Mouse (Mus musculus): ENCODE measurements around the gene Serf2. TPM values are rescaled to one million over a fixed set of nuclear protein-coding genes. Genes with fewer than 3 reads are reported as not detected.

Gene Serf2
- polyA plus RNA-seq, 1 experiment from 2014 or later = 267 TPM

- 98% methylated on average over 1 of the region's 1 CpGs for WGBS
- H3K9ac ChIP-seq = no peak overlapping the region
- no peak for ATAC-seq (replicated peaks)
Measured at GRCm38 (mm10) chr2:121434854-121435253, 14.1 kb upstream of the Serf2 start.

GRCm38 (mm10) chr2:121439746-121440145 is 9.2 kb upstream of the Serf2 start:
- peaks cover 35% of the 10 kb centered on the region for H3K36me3 ChIP-seq (replicated peaks)
- peaks cover 16% of the 10 kb centered on the region for H3K27me3 ChIP-seq (replicated peaks)
- WGBS = 82% methylated on average over 4 of the region's 4 CpGs
- no peak overlapping the region for H3K4me2 ChIP-seq
- no peak overlapping the region for H3K27ac ChIP-seq
- ATAC-seq (replicated peaks) = no peak
- peaks cover 14% of the 10 kb centered on the region for H3K4me1 ChIP-seq
- no peak overlapping the region for H3K9ac ChIP-seq
- no peaks in the 10 kb centered on the region for H3K9me3 ChIP-seq
- no peak overlapping the region for H3K4me3 ChIP-seq

More at GRCm38 (mm10) chr2:121434854-121435253, 14.1 kb upstream of the Serf2 start:
- H3K27ac ChIP-seq = no peak overlapping the region
- H3K4me1 ChIP-seq = no peaks in the 10 kb centered on the region
- H3K9me3 ChIP-seq = no peaks in the 10 kb centered on the region
- H3K4me3 ChIP-seq = no peak overlapping the region
- peaks cover 69% of the 10 kb centered on the region for H3K36me3 ChIP-seq (replicated peaks)
- no peaks in the 10 kb centered on the region for H3K27me3 ChIP-seq (replicated peaks)
- no peak overlapping the region for H3K4me2 ChIP-seq

DNA sequence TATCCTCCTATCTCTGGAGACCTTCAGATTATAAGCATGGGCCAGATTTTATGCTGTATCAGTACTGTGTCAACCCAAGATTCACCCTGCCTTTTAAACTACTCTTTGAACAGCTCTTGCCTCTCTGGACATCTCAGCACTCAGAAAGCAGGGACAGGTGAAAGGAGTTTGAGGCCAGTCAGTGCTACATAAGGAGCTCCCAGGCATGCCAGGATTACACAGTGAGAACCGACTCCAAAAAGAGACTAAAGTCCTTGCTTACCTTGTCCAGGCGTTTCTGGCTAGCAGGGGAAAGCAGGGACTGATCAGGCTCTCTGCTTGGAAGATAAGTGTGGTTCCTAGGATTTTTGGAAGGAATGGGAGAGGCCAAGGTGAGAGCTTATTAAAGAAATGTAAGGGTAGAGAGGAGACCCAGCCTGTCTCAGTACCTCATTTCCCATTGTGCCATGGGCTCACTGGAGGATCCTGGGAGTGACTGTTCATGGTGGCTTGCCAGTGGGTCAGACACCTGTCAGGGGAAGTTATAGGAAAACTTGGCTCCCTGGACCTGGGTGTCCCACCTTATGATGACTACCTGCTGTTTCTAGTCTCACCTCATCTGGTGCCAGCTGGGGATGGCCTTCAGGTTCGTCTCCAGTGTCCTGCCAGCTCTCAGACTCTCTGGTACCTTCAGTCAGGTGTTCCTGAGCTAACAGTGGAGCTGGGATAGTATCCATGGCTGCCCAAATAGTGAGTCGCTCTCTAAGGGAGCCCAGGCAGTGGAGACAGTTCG is 8.0 kb upstream of the Serf2 start:
- no peak overlapping the region for H3K9ac ChIP-seq
- peaks cover 14% of the 10 kb centered on the region for H3K4me1 ChIP-seq
- no peak overlapping the region for H3K4me3 ChIP-seq
- peaks cover 24% of the 10 kb centered on the region for H3K36me3 ChIP-seq (replicated peaks)
- no peaks in the 10 kb centered on the region for H3K9me3 ChIP-seq
- peaks cover 16% of the 10 kb centered on the region for H3K27me3 ChIP-seq (replicated peaks)
- no peak for ATAC-seq (replicated peaks)
- H3K27ac ChIP-seq = no peak overlapping the region
- no peak overlapping the region for H3K4me2 ChIP-seq
- WGBS = 58% methylated on average over 5 of the region's 5 CpGs

GRCm38 (mm10) chr2:121441800-121442199 is 7.2 kb upstream of the Serf2 start:
- Histone ChIP-seq H3K36me3 (replicated peaks) (peaks cover 24% of the 10 kb centered on the region), H3K9me3 (no peaks in the 10 kb centered on the region), H3K4me2 (peak overlapping the region; percentile 49), H3K27ac (no peak overlapping the region), H3K4me3 (peak overlapping the region; percentile 27; the same call in 1 of the 2 replicates), H3K27me3 (replicated peaks) (peaks cover 16% of the 10 kb centered on the region), H3K9ac (no peak overlapping the region), H3K4me1 (peaks cover 14% of the 10 kb centered on the region)
- 9% methylated on average over 11 of the region's 11 CpGs for WGBS
- no peak for ATAC-seq (replicated peaks)

GRCm38 (mm10) chr2:121442259-121443067 is 6.5 kb upstream of the Serf2 start:
- whole genome bisulfite sequencing = 1% methylated on average over 30 of the region's 30 CpGs
- Histone ChIP-seq H3K27ac (no peak overlapping the region), H3K4me3 (peak overlapping the region; percentile 27), H3K9me3 (no peaks in the 10 kb centered on the region), H3K4me1 (peaks cover 14% of the 10 kb centered on the region), H3K36me3 (replicated peaks) (peaks cover 19% of the 10 kb centered on the region), H3K9ac (no peak overlapping the region), H3K4me2 (peak overlapping the region; percentile 49), H3K27me3 (replicated peaks) (peaks cover 16% of the 10 kb centered on the region)
- ATAC-seq (replicated peaks) = 0 out of 2 replicates have a peak, but pooled peaks have one; percentile 63

GRCm38 (mm10) chr2:121443068-121443349 is 6.0 kb upstream of the Serf2 start:
- Histone ChIP-seq H3K9ac (no peak overlapping the region), H3K4me3 (peak overlapping the region; percentile 27; the same call in 1 of the 2 replicates)

GRCm38 (mm10) chr2:121444178-121444577 is 4.8 kb upstream of the Serf2 start, which contains the start of gene Ell3:
Ell3 (minus strand) TSS chr2:121444278.
- Histone ChIP-seq H3K9ac (no peak within 1 kb of the TSS), H3K4me3 (no peak within 1 kb of the TSS), H3K27me3 (replicated peaks) (peaks cover 16% of the 10 kb centered on the region), H3K9me3 (no peaks in the 10 kb centered on the region), H3K4me1 (peaks cover 18% of the 10 kb centered on the region), H3K36me3 (replicated peaks) (peaks cover 7% of the 10 kb centered on the region), H3K27ac (no peak within 1 kb of the TSS), H3K4me2 (no peak within 1 kb of the TSS)
- WGBS = 82% methylated on average over 1 of the region's 1 CpGs
- no peak for ATAC-seq (replicated peaks)

More at GRCm38 (mm10) chr2:121443068-121443349, 6.0 kb upstream of the Serf2 start:
- Histone ChIP-seq H3K4me1 (peaks cover 14% of the 10 kb centered on the region), H3K36me3 (replicated peaks) (peaks cover 14% of the 10 kb centered on the region), H3K27ac (no peak overlapping the region), H3K9me3 (no peaks in the 10 kb centered on the region), H3K4me2 (peak overlapping the region; percentile 49), H3K27me3 (replicated peaks) (peaks cover 16% of the 10 kb centered on the region)
- no peak for ATAC-seq (replicated peaks)
- 19% methylated on average over 8 of the region's 8 CpGs for WGBS

DNA sequence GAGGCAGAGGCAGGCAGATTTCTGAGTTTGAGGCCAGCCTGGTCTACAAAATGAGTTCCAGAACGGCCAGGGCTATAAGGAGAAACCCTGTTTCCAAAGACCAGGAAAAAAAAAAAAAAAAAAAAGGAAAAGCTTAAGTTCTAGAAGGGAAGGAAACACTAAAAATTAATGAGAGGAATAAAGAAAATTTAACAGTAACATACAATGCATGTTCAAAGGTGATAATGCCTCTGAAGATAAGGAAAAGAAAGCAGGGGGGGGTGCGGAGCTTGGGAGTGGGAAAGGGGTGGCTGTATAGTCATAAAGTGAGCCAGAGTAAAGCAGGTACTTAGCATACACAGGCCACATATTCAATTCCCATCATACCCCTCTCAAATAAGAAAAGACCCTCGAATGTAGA is 3.9 kb upstream of the Serf2 start:
- H3K4me2 ChIP-seq = no peak overlapping the region
- H3K9me3 ChIP-seq = no peaks in the 10 kb centered on the region
- H3K27ac ChIP-seq = no peak overlapping the region
- H3K27me3 ChIP-seq (replicated peaks) = peaks cover 16% of the 10 kb centered on the region
- no peak overlapping the region for H3K9ac ChIP-seq
- no peak for ATAC-seq (replicated peaks)
- 89% methylated on average over 3 of the region's 3 CpGs for WGBS
- H3K4me1 ChIP-seq = peaks cover 21% of the 10 kb centered on the region
- H3K4me3 ChIP-seq = no peak overlapping the region
- no peaks in the 10 kb centered on the region for H3K36me3 ChIP-seq (replicated peaks)

DNA sequence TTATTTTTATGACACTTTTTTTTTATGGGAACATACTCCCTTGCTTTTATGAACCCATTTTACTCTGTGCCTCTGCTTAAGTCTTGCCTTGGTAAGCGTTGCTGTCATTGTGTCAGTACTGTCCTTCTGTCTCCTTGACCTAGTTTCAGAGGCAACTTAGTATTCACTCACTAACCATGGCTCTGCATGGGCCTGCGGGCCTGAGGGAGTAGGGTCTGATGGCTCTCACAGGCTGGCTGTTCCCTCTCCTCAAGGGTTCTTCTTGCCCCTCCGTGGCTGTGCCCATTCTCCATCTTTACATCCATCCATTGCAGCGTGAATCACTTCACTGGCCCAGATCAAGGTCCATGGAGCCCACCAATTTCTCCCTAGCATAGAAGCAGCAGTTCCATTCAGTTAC is 2.5 kb upstream of the Serf2 start:
- Histone ChIP-seq H3K36me3 (replicated peaks) (no peaks in the 10 kb centered on the region), H3K9me3 (no peaks in the 10 kb centered on the region), H3K27ac (no peak overlapping the region), H3K4me1 (peaks cover 33% of the 10 kb centered on the region), H3K27me3 (replicated peaks) (peaks cover 11% of the 10 kb centered on the region), H3K4me3 (no peak overlapping the region), H3K9ac (no peak overlapping the region), H3K4me2 (no peak overlapping the region)
- WGBS = 91% methylated on average over 4 of the region's 4 CpGs
- ATAC-seq (replicated peaks) = no peak

DNA sequence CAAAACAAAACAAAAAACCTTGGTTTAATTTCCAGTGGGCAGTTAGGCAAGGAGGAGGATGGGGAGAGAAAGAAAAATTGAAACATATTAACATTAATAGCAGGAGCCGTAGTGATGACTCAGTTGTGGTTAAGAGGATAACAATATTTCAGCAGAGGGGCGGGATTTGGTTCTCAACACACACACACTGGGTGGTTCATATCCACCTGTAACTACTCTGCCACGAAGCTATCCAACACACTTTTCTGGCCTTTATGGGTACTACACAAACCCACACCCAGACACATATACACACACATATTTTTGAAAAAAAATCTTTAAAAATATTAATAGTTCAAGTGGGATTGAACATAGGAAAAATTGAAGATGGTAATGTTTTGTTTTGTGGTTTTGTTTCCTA is 2.0 kb upstream of the Serf2 start:
- no peaks in the 10 kb centered on the region for H3K36me3 ChIP-seq (replicated peaks)
- no peak overlapping the region for H3K4me2 ChIP-seq
- no peak overlapping the region for H3K27ac ChIP-seq
- WGBS = 91% methylated on average over 3 of the region's 3 CpGs
- H3K9ac ChIP-seq = no peak overlapping the region
- ATAC-seq (replicated peaks) = no peak
- peaks cover 6% of the 10 kb centered on the region for H3K27me3 ChIP-seq (replicated peaks)
- no peak overlapping the region for H3K4me3 ChIP-seq
- H3K4me1 ChIP-seq = peaks cover 30% of the 10 kb centered on the region
- H3K9me3 ChIP-seq = no peaks in the 10 kb centered on the region

DNA sequence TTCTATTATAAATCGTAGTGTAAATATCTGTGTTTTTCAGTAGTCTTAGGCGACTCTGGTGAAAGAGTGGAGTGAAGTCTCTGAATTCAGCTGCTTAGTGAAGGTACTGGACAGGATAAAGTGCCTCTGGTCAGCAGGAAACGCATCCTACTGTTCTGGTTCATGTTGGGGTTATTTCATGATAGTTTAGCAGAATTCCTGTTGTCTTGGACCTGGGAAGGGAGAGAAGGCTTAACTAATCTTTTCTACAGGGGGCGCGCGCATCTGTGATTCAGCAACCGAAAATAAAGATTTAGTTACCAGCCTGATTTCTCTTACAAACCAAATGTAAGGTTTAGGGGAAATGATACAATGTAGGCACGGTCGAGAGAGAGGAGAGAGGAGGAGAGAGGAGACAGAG is 859 bp upstream of the Serf2 start:
- Histone ChIP-seq H3K4me2 (peak overlapping the region; percentile 93), H3K27me3 (replicated peaks) (no peaks in the 10 kb centered on the region), H3K36me3 (replicated peaks) (peaks cover 10% of the 10 kb centered on the region; the same call in 1 of the 2 replicates), H3K4me1 (peaks cover 30% of the 10 kb centered on the region), H3K4me3 (peak overlapping the region; percentile 99), H3K9ac (no peak overlapping the region; the same call in 1 of the 2 replicates), H3K27ac (peak overlapping the region; percentile 98; the same call in 1 of the 2 replicates), H3K9me3 (no peaks in the 10 kb centered on the region)
- no peak for ATAC-seq (replicated peaks)
- WGBS = 16% methylated on average over 9 of the region's 9 CpGs

- Histone ChIP-seq H3K9ac (peak overlapping the region; percentile 97), H3K36me3 (replicated peaks) (peaks cover 13% of the 10 kb centered on the region), H3K27me3 (replicated peaks) (no peaks in the 10 kb centered on the region), H3K4me3 (peak overlapping the region; percentile 99), H3K4me2 (peak overlapping the region; percentile 93), H3K4me1 (peaks cover 30% of the 10 kb centered on the region), H3K27ac (peak overlapping the region; percentile 98), H3K9me3 (no peaks in the 10 kb centered on the region)
- WGBS = under 1% methylated on average over 54 of the region's 54 CpGs
- peak; percentile 80 for ATAC-seq (replicated peaks)
Measured at GRCm38 (mm10) chr2:121449545-121450011, 583 bp downstream of the Serf2 start.
